Mouse (Mus musculus) myocyte (in vitro differentiated cells): ENCODE measurements at regions not wholly inside any gene's neighbourhood (a gene's known extent, or its start where the extent isn't known, plus 50 kb on each side); places are given as distances from the start of the nearest gene placed in this dataset.

Experiments used
- H3K27me3 ChIP-seq: one replicate; pipeline ENCODE4 v1.6.1; 2011; ENCODE audit not compliant: control insufficient read depth, insufficient read depth, insufficient read length
- H3K36me3 ChIP-seq: one replicate; pipeline ENCODE4 v1.6.1; 2011; ENCODE audit not compliant: control insufficient read depth, insufficient read depth
- H3K4me2 ChIP-seq: one replicate; pipeline ENCODE4 v1.6.1; 2011; ENCODE audit warnings: low read depth, control low read depth
- H3K4me3 ChIP-seq: one replicate; pipeline ENCODE4 v1.5.1; 2011; ENCODE audit warnings: mild to moderate bottlenecking, control low read depth, moderate library complexity
- H3K79me2 ChIP-seq: one replicate; pipeline ENCODE4 v1.6.1; 2011; ENCODE audit not compliant: control insufficient read depth, insufficient read depth
- H3ac ChIP-seq: one replicate; pipeline ENCODE4 v1.6.1; 2011; ENCODE audit not compliant: control insufficient read depth, insufficient read length
- CEBPB ChIP-seq: IDR thresholded peaks from 2 replicates; pipeline ENCODE4 v1.6.1; 2011; ENCODE audit warnings: mild to moderate bottlenecking, moderate library complexity; ENCODE audit not compliant: poor library complexity, insufficient read depth, severe bottlenecking
- E2F4 ChIP-seq: IDR thresholded peaks from one replicate; pipeline ENCODE4 v1.6.1; 2011; ENCODE audit warnings: mild to moderate bottlenecking, control low read depth, moderate library complexity; ENCODE audit not compliant: insufficient read depth
- MAX ChIP-seq: IDR thresholded peaks from one replicate; pipeline ENCODE4 v1.6.1; 2011; ENCODE audit warnings: low read depth, mild to moderate bottlenecking, control low read depth
- MYOD1 ChIP-seq, 3 experiments: IDR thresholded peaks; one replicate each; pipeline ENCODE4 v1.6.1; 2011; ENCODE audit warnings: control low read depth in 2 of 3, low read depth in 2 of 3, mild to moderate bottlenecking in 2 of 3, moderate library complexity in 1 of 3; ENCODE audit not compliant: insufficient read length in 2 of 3, control insufficient read depth in 1 of 3
- MYOG ChIP-seq, 3 experiments: IDR thresholded peaks; one replicate each; pipeline ENCODE4 v1.6.1; 2011; ENCODE audit warnings: control low read depth in 2 of 3, low read depth in 2 of 3, mild to moderate bottlenecking in 2 of 3; ENCODE audit not compliant: insufficient read length in 2 of 3, control insufficient read depth in 1 of 3, insufficient read depth in 1 of 3
- POLR2A ChIP-seq: IDR thresholded peaks from one replicate; pipeline ENCODE4 v1.6.1; 2011; ENCODE audit warnings: low read depth, mild to moderate bottlenecking, control low read depth, moderate library complexity; ENCODE audit not compliant: insufficient read length
- POLR2AphosphoS2 ChIP-seq: IDR thresholded peaks from one replicate; pipeline ENCODE4 v1.6.1; 2011; ENCODE audit warnings: low read depth, control low read depth; ENCODE audit not compliant: insufficient read length
- REST ChIP-seq: IDR thresholded peaks from one replicate; pipeline ENCODE4 v1.6.1; 2011; ENCODE audit warnings: mild to moderate bottlenecking, control low read depth, moderate library complexity; ENCODE audit not compliant: insufficient read depth, insufficient read length
- SRF ChIP-seq: IDR thresholded peaks from one replicate; pipeline ENCODE4 v1.6.1; 2011; ENCODE audit warnings: low read depth; ENCODE audit not compliant: control insufficient read depth, insufficient read length
- TCF12 ChIP-seq: IDR thresholded peaks from one replicate; pipeline ENCODE4 v1.6.1; 2011; ENCODE audit warnings: mild to moderate bottlenecking, control low read depth; ENCODE audit not compliant: poor library complexity, insufficient read depth, severe bottlenecking
- TCF3 ChIP-seq: IDR thresholded peaks from one replicate; pipeline ENCODE4 v1.6.1; 2011; ENCODE audit warnings: low read depth, control low read depth; ENCODE audit not compliant: insufficient read length
- USF1 ChIP-seq: IDR thresholded peaks from one replicate; pipeline ENCODE4 v1.6.1; 2011; ENCODE audit warnings: low read depth, mild to moderate bottlenecking, control low read depth, moderate library complexity

- Histone ChIP-seq H3K4me2 (no peak overlapping the region), H3K79me2 (no peaks in the 10 kb centered on the region), H3K27me3 (no peaks in the 10 kb centered on the region), H3K36me3 (no peaks in the 10 kb centered on the region), H3K4me3 (no peak overlapping the region), H3ac (no peak overlapping the region)
- TF ChIP-seq MYOD1 (IDR thresholded peaks at IDR 0.05; ENCODE audit: control insufficient read depth in 1 of 3, insufficient read length in 2 of 3, low read depth in 2 of 3) (no peak), USF1 (no peak), E2F4 (no peak), MAX (no peak), MYOG (IDR thresholded peaks at IDR 0.05; ENCODE audit: control insufficient read depth in 1 of 3, insufficient read depth in 1 of 3, insufficient read length in 2 of 3, low read depth in 2 of 3) (no peak), CEBPB (no peak), TCF3 (no peak), POLR2AphosphoS2 (no peak), SRF (no peak), TCF12 (no peak), POLR2A (no peak), REST (no peak)
These were observed 87.3 kb downstream of the Gm11077 start for GRCm38 (mm10) chr6:140816359-140816758.

- no peak overlapping the region for H3K4me3 ChIP-seq
- no peak overlapping the region for H3ac ChIP-seq
- H3K36me3 ChIP-seq, result no peaks in the 10 kb centered on the region
- no peak overlapping the region for H3K4me2 ChIP-seq
- TF ChIP-seq MAX (no peak), REST (no peak), SRF (no peak), TCF12 (no peak), USF1 (no peak), POLR2AphosphoS2 (no peak), MYOD1 (IDR thresholded peaks at IDR 0.05; ENCODE audit: control insufficient read depth in 1 of 3, insufficient read length in 2 of 3, low read depth in 2 of 3) (no peak), POLR2A (no peak), CEBPB (no peak), E2F4 (no peak), MYOG (IDR thresholded peaks at IDR 0.05; ENCODE audit: control insufficient read depth in 1 of 3, insufficient read depth in 1 of 3, insufficient read length in 2 of 3, low read depth in 2 of 3) (no peak), TCF3 (no peak)
- H3K27me3 ChIP-seq, result no peaks in the 10 kb centered on the region
- no peaks in the 10 kb centered on the region for H3K79me2 ChIP-seq
These were observed 87.7 kb downstream of the Gm11077 start for GRCm38 (mm10) chr6:140816831-140817230.

- Histone ChIP-seq H3K4me2 (no peak overlapping the region), H3ac (no peak overlapping the region), H3K36me3 (no peaks in the 10 kb centered on the region), H3K79me2 (no peaks in the 10 kb centered on the region), H3K27me3 (no peaks in the 10 kb centered on the region), H3K4me3 (no peak overlapping the region)
- no peak for TF ChIP-seq CEBPB
- no peak for TF ChIP-seq E2F4
- no peak for TF ChIP-seq SRF
- no peak for TF ChIP-seq POLR2A
- TF ChIP-seq MYOG (IDR thresholded peaks at IDR 0.05; ENCODE audit: control insufficient read depth in 1 of 3, insufficient read depth in 1 of 3, insufficient read length in 2 of 3, low read depth in 2 of 3), result no peak
- TF ChIP-seq TCF3, result no peak
- no peak for TF ChIP-seq TCF12
- no peak for TF ChIP-seq MYOD1 (IDR thresholded peaks at IDR 0.05; ENCODE audit: control insufficient read depth in 1 of 3, insufficient read length in 2 of 3, low read depth in 2 of 3)
- no peak for TF ChIP-seq POLR2AphosphoS2
- TF ChIP-seq USF1, result no peak
- no peak for TF ChIP-seq MAX
- no peak for TF ChIP-seq REST
These were observed 90.4 kb downstream of the Gm11077 start for GRCm38 (mm10) chr6:140819451-140819878.

GRCm38 (mm10) chr6:140826522-140826921, 97.4 kb downstream of the Gm11077 start:
- Histone ChIP-seq H3K4me3 (no peak overlapping the region), H3ac (no peak overlapping the region), H3K79me2 (no peaks in the 10 kb centered on the region), H3K27me3 (no peaks in the 10 kb centered on the region), H3K4me2 (no peak overlapping the region), H3K36me3 (no peaks in the 10 kb centered on the region)
- no peak for TF ChIP-seq POLR2A
- no peak for TF ChIP-seq USF1
- no peak for TF ChIP-seq REST
- no peak for TF ChIP-seq POLR2AphosphoS2
- TF ChIP-seq CEBPB, result no peak
- TF ChIP-seq MYOG (IDR thresholded peaks at IDR 0.05; ENCODE audit: control insufficient read depth in 1 of 3, insufficient read depth in 1 of 3, insufficient read length in 2 of 3, low read depth in 2 of 3), result no peak
- no peak for TF ChIP-seq TCF12
- no peak for TF ChIP-seq SRF
- TF ChIP-seq E2F4, result no peak
- TF ChIP-seq MYOD1 (IDR thresholded peaks at IDR 0.05; ENCODE audit: control insufficient read depth in 1 of 3, insufficient read length in 2 of 3, low read depth in 2 of 3), result no peak
- TF ChIP-seq TCF3, result no peak
- TF ChIP-seq MAX, result no peak

- H3K36me3 ChIP-seq, result no peaks in the 10 kb centered on the region
- H3K4me3 ChIP-seq, result no peak overlapping the region
- no peak overlapping the region for H3ac ChIP-seq
- no peaks in the 10 kb centered on the region for H3K79me2 ChIP-seq
- H3K27me3 ChIP-seq, result no peaks in the 10 kb centered on the region
- H3K4me2 ChIP-seq, result no peak overlapping the region
- TF ChIP-seq MYOD1 (IDR thresholded peaks at IDR 0.05; ENCODE audit: control insufficient read depth in 1 of 3, insufficient read length in 2 of 3, low read depth in 2 of 3) (no peak), CEBPB (no peak), MAX (no peak), MYOG (IDR thresholded peaks at IDR 0.05; ENCODE audit: control insufficient read depth in 1 of 3, insufficient read depth in 1 of 3, insufficient read length in 2 of 3, low read depth in 2 of 3) (no peak), POLR2AphosphoS2 (no peak), POLR2A (no peak), REST (no peak), USF1 (no peak), SRF (no peak), TCF12 (no peak), TCF3 (no peak), E2F4 (no peak)
These were observed 98.6 kb downstream of the Gm11077 start for GRCm38 (mm10) chr6:140827651-140828050.
